Mouse (Mus musculus): ENCODE data around the gene Slu7. TPM values are rescaled to one million over a fixed set of nuclear protein-coding genes. Genes with fewer than 3 reads are reported as not detected.

Gene Slu7
- polyA plus RNA-seq (2014; fragmentation: Nextera tagmentation; extraction: Ambion mirVana): 71.6 and 76.7 TPM in 2 replicates

GRCm38 (mm10) chr11:43433254-43434023 is at the start of gene Slu7:
Gene Slu7, plus strand, starts transcription at chr11:43433744.
- 8% methylated on average over 38 of the region's 38 CpGs for WGBS

DNA sequence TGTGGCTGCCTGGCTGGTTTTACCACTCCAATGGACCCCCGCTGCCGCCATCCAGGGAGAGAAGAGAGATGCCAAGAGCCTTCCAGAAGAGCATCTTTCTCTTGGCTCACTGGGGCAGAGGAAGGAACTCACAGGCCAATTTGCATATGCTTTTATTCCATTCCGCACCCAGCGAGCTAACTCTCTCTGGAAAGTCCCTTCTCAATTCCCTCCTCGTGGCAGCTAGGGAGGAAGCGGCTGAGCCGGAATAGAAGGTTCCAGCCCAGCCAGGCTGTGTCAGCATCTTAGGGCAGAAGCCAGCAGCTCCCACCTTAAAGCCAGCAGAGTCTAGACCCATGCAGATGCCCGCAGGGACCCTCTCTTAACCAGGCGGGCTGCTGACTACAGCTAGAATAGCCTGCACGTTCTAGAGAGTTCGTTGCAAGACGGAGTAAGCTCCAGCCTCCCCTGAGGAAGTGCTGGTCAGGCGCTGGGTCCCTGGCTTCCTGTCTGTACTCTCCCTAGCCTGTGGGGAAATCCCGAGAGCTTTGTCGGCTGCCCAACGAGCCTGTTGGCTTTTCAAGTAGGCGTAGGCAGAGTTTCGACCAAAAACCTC is 48.4 kb upstream of the Slu7 start:
- H3K36me3 ChIP-seq (ENCODE audit: control insufficient read depth, insufficient read depth, low read length): no peaks in the 10 kb centered on the region
- under 1% methylated on average over 18 of the region's 18 CpGs for WGBS
- peak overlapping the region; percentile 56 for H3K9ac ChIP-seq (ENCODE audit: low read length)
- H3K4me3 ChIP-seq (ENCODE audit: low read depth, low read length): peak overlapping the region; percentile 18
- no peaks in the 10 kb centered on the region for H3K27me3 ChIP-seq (ENCODE audit: control insufficient read depth, insufficient read depth, low read length)
- no peak overlapping the region; the same call in 1 of the 2 replicates for H3K27ac ChIP-seq (ENCODE audit: low read depth, low read length)
- H3K4me1 ChIP-seq (ENCODE audit: control insufficient read depth, insufficient read depth, low read length): peaks cover 14% of the 10 kb centered on the region
- peak overlapping the region; percentile 47 for H3K4me2 ChIP-seq
- no peaks in the 10 kb centered on the region for H3K9me3 ChIP-seq (ENCODE audit: control insufficient read depth, low read length)
- ATAC-seq (ENCODE audit: low FRiP score) (peak; percentile 83), DNase-seq (ENCODE audit: low spot score, missing footprints) (peak; percentile 96)

More at GRCm38 (mm10) chr11:43433254-43434023, at the start of gene Slu7:
- peak within 1 kb of the TSS; percentile 79 for H3K9ac ChIP-seq (ENCODE audit: low read length)
- H3K4me1 ChIP-seq (ENCODE audit: control insufficient read depth, insufficient read depth, low read length): peaks cover 5% of the 10 kb centered on the region; the same call in 1 of the 2 replicates
- H3K36me3 ChIP-seq (ENCODE audit: control insufficient read depth, insufficient read depth, low read length): no peaks in the 10 kb centered on the region; the same call in 1 of the 2 replicates
- H3K4me3 ChIP-seq (ENCODE audit: low read depth, low read length): peak within 1 kb of the TSS; percentile 87
- DNase-seq (ENCODE audit: low spot score, missing footprints) (peak; percentile 96), ATAC-seq (ENCODE audit: low FRiP score) (peak; percentile 91)
- no peak within 1 kb of the TSS for H3K27ac ChIP-seq (ENCODE audit: low read depth, low read length)
- peak within 1 kb of the TSS; percentile 76 for H3K4me2 ChIP-seq
- H3K27me3 ChIP-seq (ENCODE audit: control insufficient read depth, insufficient read depth, low read length): no peaks in the 10 kb centered on the region
- no peaks in the 10 kb centered on the region for H3K9me3 ChIP-seq (ENCODE audit: control insufficient read depth, low read length)

GRCm38 (mm10) chr11:43385716-43386115 is 47.8 kb upstream of the Slu7 start:
- DNase-seq (ENCODE audit: low spot score, missing footprints): peak; percentile 91
- WGBS: under 1% methylated on average over 8 of the region's 8 CpGs
- H3K27ac ChIP-seq (ENCODE audit: low read depth, low read length): peak overlapping the region; percentile 20; the same call in 1 of the 2 replicates
- peak overlapping the region; percentile 56 for H3K9ac ChIP-seq (ENCODE audit: low read length)
- peak; percentile 82 for ATAC-seq (ENCODE audit: low FRiP score)
- H3K36me3 ChIP-seq (ENCODE audit: control insufficient read depth, insufficient read depth, low read length): no peaks in the 10 kb centered on the region
- H3K27me3 ChIP-seq (ENCODE audit: control insufficient read depth, insufficient read depth, low read length): no peaks in the 10 kb centered on the region
- H3K4me1 ChIP-seq (ENCODE audit: control insufficient read depth, insufficient read depth, low read length): peaks cover 14% of the 10 kb centered on the region
- peak overlapping the region; percentile 18 for H3K4me3 ChIP-seq (ENCODE audit: low read depth, low read length)
- no peaks in the 10 kb centered on the region for H3K9me3 ChIP-seq (ENCODE audit: control insufficient read depth, low read length)
- peak overlapping the region; percentile 47 for H3K4me2 ChIP-seq

GRCm38 (mm10) chr11:43387004-43387880 is 46.3 kb upstream of the Slu7 start:
- peaks cover 14% of the 10 kb centered on the region for H3K4me1 ChIP-seq (ENCODE audit: control insufficient read depth, insufficient read depth, low read length)

GRCm38 (mm10) chr11:43388122-43389097 is 45.1 kb upstream of the Slu7 start:
- Histone ChIP-seq H3K4me3 (ENCODE audit: low read depth, low read length) (no peak overlapping the region), H3K27me3 (ENCODE audit: control insufficient read depth, insufficient read depth, low read length) (no peaks in the 10 kb centered on the region), H3K36me3 (ENCODE audit: control insufficient read depth, insufficient read depth, low read length) (no peaks in the 10 kb centered on the region), H3K9ac (ENCODE audit: low read length) (no peak overlapping the region), H3K4me2 (no peak overlapping the region), H3K9me3 (ENCODE audit: control insufficient read depth, low read length) (no peaks in the 10 kb centered on the region), H3K27ac (ENCODE audit: low read depth, low read length) (no peak overlapping the region), H3K4me1 (ENCODE audit: control insufficient read depth, insufficient read depth, low read length) (peaks cover 14% of the 10 kb centered on the region)
- no peak for ATAC-seq (ENCODE audit: low FRiP score)
- 86% methylated on average over 21 of the region's 21 CpGs for WGBS
- DNase-seq (ENCODE audit: low spot score, missing footprints): no peak

More at GRCm38 (mm10) chr11:43387004-43387880, 46.3 kb upstream of the Slu7 start:
- H3K4me3 ChIP-seq (ENCODE audit: low read depth, low read length): no peak overlapping the region
- H3K9ac ChIP-seq (ENCODE audit: low read length): no peak overlapping the region
- H3K9me3 ChIP-seq (ENCODE audit: control insufficient read depth, low read length): no peaks in the 10 kb centered on the region
- no peak overlapping the region for H3K4me2 ChIP-seq
- no peaks in the 10 kb centered on the region for H3K27me3 ChIP-seq (ENCODE audit: control insufficient read depth, insufficient read depth, low read length)
- DNase-seq (ENCODE audit: low spot score, missing footprints) (no peak), ATAC-seq (ENCODE audit: low FRiP score) (no peak)
- no peak overlapping the region for H3K27ac ChIP-seq (ENCODE audit: low read depth, low read length)
- WGBS: 90% methylated on average over 14 of the region's 14 CpGs
- no peaks in the 10 kb centered on the region for H3K36me3 ChIP-seq (ENCODE audit: control insufficient read depth, insufficient read depth, low read length)

DNA sequence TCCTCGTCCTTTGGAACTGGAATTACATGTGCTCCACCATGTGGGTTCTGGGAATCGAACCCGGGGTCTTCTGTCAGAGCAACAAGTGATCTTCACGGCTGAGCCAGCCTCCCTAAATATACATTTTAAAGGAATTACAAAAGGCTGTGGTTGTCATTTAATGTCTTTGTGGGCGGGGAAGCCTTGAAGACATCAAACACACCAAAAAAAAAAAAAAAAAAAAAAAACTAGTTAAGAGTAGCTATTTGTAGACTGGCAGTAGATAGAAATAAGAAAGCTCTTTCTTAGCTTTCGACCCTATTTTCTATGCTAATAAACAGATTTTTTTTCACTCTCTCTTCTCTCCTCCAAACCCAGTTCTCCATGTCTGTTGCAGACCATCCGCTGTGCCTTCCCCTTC is 44.4 kb upstream of the Slu7 start:
- ATAC-seq (ENCODE audit: low FRiP score): no peak
- H3K4me2 ChIP-seq: no peak overlapping the region
- no peaks in the 10 kb centered on the region for H3K27me3 ChIP-seq (ENCODE audit: control insufficient read depth, insufficient read depth, low read length)
- H3K36me3 ChIP-seq (ENCODE audit: control insufficient read depth, insufficient read depth, low read length): no peaks in the 10 kb centered on the region
- WGBS: 87% methylated on average over 7 of the region's 7 CpGs
- H3K9me3 ChIP-seq (ENCODE audit: control insufficient read depth, low read length): no peaks in the 10 kb centered on the region
- DNase-seq (ENCODE audit: low spot score, missing footprints): no peak
- no peak overlapping the region for H3K4me3 ChIP-seq (ENCODE audit: low read depth, low read length)
- no peak overlapping the region for H3K9ac ChIP-seq (ENCODE audit: low read length)
- no peak overlapping the region for H3K27ac ChIP-seq (ENCODE audit: low read depth, low read length)
- peaks cover 18% of the 10 kb centered on the region for H3K4me1 ChIP-seq (ENCODE audit: control insufficient read depth, insufficient read depth, low read length)

DNA sequence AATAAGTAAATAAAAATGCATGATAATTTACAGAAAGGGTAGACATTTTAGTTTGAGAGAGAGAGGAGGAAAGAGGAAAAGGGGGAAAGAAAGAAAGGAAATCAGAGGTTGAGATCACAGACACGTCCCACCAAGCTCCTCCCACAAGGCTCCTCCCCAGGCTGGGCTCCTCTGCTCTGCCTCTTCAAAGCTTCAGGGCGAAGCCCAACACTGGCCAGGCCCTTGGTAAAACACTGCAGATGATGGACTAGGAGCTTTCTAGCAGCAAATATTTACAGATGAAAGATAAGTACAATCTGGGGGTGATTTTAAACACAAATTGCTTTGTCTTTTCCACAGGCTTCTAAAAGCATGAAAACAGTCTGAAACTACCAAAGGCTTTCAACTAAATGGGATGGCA is 40.8 kb upstream of the Slu7 start:
- no peak overlapping the region for H3K9ac ChIP-seq (ENCODE audit: low read length)
- no peaks in the 10 kb centered on the region for H3K36me3 ChIP-seq (ENCODE audit: control insufficient read depth, insufficient read depth, low read length)
- H3K4me1 ChIP-seq (ENCODE audit: control insufficient read depth, insufficient read depth, low read length): peaks cover 5% of the 10 kb centered on the region; the same call in 1 of the 2 replicates
- no peak for ATAC-seq (ENCODE audit: low FRiP score)
- no peak overlapping the region for H3K27ac ChIP-seq (ENCODE audit: low read depth, low read length)
- no peaks in the 10 kb centered on the region for H3K27me3 ChIP-seq (ENCODE audit: control insufficient read depth, insufficient read depth, low read length)
- no peak overlapping the region for H3K4me3 ChIP-seq (ENCODE audit: low read depth, low read length)
- H3K9me3 ChIP-seq (ENCODE audit: control insufficient read depth, low read length): no peaks in the 10 kb centered on the region
- DNase-seq (ENCODE audit: low spot score, missing footprints): no peak
- H3K4me2 ChIP-seq: no peak overlapping the region
- 59% methylated on average over 2 of the region's 2 CpGs for WGBS

DNA sequence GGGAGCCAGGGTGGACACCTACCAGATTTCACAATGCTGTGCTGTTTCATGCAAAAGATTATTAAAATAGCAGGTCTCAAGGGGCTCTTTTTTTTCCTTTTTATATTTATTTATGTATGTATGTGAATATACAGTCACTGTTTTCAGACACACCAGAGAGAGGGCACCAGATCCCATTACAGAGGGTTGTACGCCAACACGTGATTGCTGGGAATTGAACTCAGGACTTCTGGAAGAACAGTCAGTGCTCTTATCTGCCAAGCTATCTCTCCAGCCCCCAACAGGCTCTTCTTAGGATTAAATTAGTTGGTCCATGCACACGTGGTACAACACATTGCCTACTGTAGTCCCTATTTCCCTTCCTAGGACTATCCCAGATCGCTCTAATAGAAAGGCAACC is 40.2 kb upstream of the Slu7 start:
- H3K27ac ChIP-seq (ENCODE audit: low read depth, low read length): no peak overlapping the region
- no peak overlapping the region for H3K4me2 ChIP-seq
- ATAC-seq (ENCODE audit: low FRiP score) (no peak), DNase-seq (ENCODE audit: low spot score, missing footprints) (no peak)
- no peak overlapping the region for H3K9ac ChIP-seq (ENCODE audit: low read length)
- no peak overlapping the region for H3K4me3 ChIP-seq (ENCODE audit: low read depth, low read length)
- 92% methylated on average over 4 of the region's 4 CpGs for WGBS
- no peaks in the 10 kb centered on the region for H3K27me3 ChIP-seq (ENCODE audit: control insufficient read depth, insufficient read depth, low read length)
- no peaks in the 10 kb centered on the region for H3K36me3 ChIP-seq (ENCODE audit: control insufficient read depth, insufficient read depth, low read length)
- H3K4me1 ChIP-seq (ENCODE audit: control insufficient read depth, insufficient read depth, low read length): peaks cover 5% of the 10 kb centered on the region; the same call in 1 of the 2 replicates
- H3K9me3 ChIP-seq (ENCODE audit: control insufficient read depth, low read length): no peaks in the 10 kb centered on the region
